Mouse (Mus musculus): ENCODE results near the gene Tbata. TPM values are rescaled to one million over a fixed set of nuclear protein-coding genes. Genes with fewer than 3 reads are reported as not detected.

Gene Tbata
- not detected for total RNA-seq (2023)

DNA sequence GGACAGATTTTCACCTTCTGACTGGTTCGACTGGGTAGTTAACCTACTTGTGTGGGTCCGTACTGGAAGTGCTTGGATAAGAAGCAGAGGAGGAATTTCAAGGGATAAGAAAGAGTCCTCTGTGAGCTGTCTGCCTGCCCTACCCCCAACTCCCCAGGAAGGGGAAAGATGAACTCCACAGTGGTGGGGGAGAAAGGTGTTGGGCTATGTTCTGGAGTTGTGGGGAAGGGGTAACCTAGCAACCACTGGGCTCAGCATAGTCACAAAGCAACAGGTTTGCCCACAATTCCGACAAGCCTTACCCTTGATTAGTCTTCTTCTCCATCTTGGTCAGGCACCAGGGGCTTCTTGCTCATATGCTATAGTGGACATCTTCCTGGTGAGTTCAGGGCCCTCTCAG is at the start of gene Tbata:
Tbata (plus strand) TSS at position 301 of the 400 bp plus-strand sequence.

DNA sequence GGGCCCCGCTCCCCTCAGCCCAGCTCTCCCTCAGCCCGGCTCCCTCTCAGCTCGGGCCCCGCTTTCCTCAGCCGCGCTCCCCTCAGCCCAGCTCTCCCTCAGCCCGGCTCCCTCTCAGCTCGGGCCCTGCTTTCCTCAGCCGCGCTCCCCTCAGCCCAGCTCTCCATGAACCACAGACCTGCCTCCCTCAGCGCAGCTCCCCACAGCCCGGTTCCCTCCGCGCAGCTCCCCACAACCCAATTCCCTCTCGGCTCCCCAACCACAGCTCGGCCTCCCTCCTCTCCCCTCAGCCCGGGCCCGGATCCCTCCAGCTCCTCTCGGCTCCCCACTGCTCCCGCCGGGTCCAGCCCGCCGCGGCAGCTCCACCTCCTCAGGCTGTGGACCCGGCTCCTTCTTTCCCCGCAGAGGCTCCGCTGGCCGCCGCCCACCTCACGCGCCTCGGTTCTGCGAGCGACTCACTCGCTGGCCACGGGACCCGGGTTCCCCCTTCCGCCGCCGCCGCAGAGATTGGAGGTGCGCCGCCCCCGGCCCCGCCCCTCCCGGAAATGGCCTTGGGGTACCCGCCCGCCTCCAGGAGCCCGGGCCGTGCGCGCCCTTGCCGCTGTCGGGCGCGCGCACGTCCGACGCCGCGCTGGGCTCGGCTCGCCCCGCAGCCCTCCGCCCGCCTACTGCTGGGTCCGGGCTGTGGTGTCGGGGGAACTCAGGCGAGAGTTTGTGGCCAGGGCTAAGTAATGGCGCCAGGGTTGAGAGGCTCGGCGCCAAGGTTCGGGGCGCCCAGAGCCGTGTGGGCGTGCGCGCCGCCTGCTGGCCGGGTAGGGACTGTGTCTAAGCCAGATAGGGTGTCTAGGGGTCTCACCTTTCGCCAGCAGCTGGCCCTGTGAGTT is 24.4 kb upstream of the Tbata start, which contains the start of gene Sgpl1:
Sgpl1 (minus strand) TSS at position 547 of the 884 bp plus-strand sequence.

Other genes with a start within 250 kb of the Tbata start
- gene Pcbd1, start 82.6 kb upstream of the Tbata start, total RNA-seq (2023) = not detected
- 52.1 TPM for gene Sgpl1, start 24.3 kb upstream of the Tbata start, total RNA-seq (2023)
- gene Adamts14, start 101.5 kb downstream of the Tbata start, total RNA-seq (2023) = 3.9 TPM
- 26.9 TPM for gene Prf1, start 125.9 kb downstream of the Tbata start, total RNA-seq (2023)
- 0.44 TPM for gene Pald1, start 211.6 kb downstream of the Tbata start, total RNA-seq (2023)
- gene Nodal, start 246.0 kb downstream of the Tbata start, total RNA-seq (2023) = not detected